Mouse (Mus musculus): ENCODE measurements around the gene Pou4f2. TPM values are rescaled to one million over a fixed set of nuclear protein-coding genes. Genes with fewer than 3 reads are reported as not detected.

The Pou4f2 gene
- polyA plus RNA-seq, 1 experiment: not detected

- TF ChIP-seq GATA1 (IDR thresholded peaks at IDR 0.05; ENCODE audit: low read length): no peak
- TF ChIP-seq TAL1 (IDR thresholded peaks at IDR 0.05; ENCODE audit: low read length): no peak
- Histone ChIP-seq H3K4me3 (replicated peaks) (no peak overlapping the region), H3K4me1 (ENCODE audit: control insufficient read depth) (no peaks in the 10 kb centered on the region), H3K27me3 (ENCODE audit: control insufficient read depth) (peaks cover 52% of the 10 kb centered on the region), H3K9me3 (ENCODE audit: control insufficient read depth, low read length) (no peaks in the 10 kb centered on the region), H3K36me3 (ENCODE audit: control insufficient read depth) (no peaks in the 10 kb centered on the region)
Measured at GRCm38 (mm10) chr8:78426875-78427768, 9.3 kb downstream of the Pou4f2 start.

GRCm38 (mm10) chr8:78426455-78426854, 10.0 kb downstream of the Pou4f2 start:
- no peaks in the 10 kb centered on the region for H3K9me3 ChIP-seq (ENCODE audit: control insufficient read depth, low read length)
- TF ChIP-seq GATA1 (IDR thresholded peaks at IDR 0.05; ENCODE audit: low read length) (no peak), TAL1 (IDR thresholded peaks at IDR 0.05; ENCODE audit: low read length) (no peak)
- peaks cover 50% of the 10 kb centered on the region for H3K27me3 ChIP-seq (ENCODE audit: control insufficient read depth)
- no peak overlapping the region for H3K4me3 ChIP-seq (replicated peaks)
- H3K4me1 ChIP-seq (ENCODE audit: control insufficient read depth): no peaks in the 10 kb centered on the region
- no peaks in the 10 kb centered on the region for H3K36me3 ChIP-seq (ENCODE audit: control insufficient read depth)

- no peak overlapping the region for H3K4me3 ChIP-seq (replicated peaks)
- no peaks in the 10 kb centered on the region for H3K36me3 ChIP-seq (ENCODE audit: control insufficient read depth)
- H3K9me3 ChIP-seq (ENCODE audit: control insufficient read depth, low read length): no peaks in the 10 kb centered on the region
- H3K27me3 ChIP-seq (ENCODE audit: control insufficient read depth): peaks cover 66% of the 10 kb centered on the region
- TF ChIP-seq GATA1 (IDR thresholded peaks at IDR 0.05; ENCODE audit: low read length) (no peak), TAL1 (IDR thresholded peaks at IDR 0.05; ENCODE audit: low read length) (no peak)
- no peaks in the 10 kb centered on the region for H3K4me1 ChIP-seq (ENCODE audit: control insufficient read depth)
Measured at GRCm38 (mm10) chr8:78423937-78424336, 12.5 kb downstream of the Pou4f2 start.

GRCm38 (mm10) chr8:78420101-78420503, 16.3 kb downstream of the Pou4f2 start:
- Histone ChIP-seq H3K36me3 (ENCODE audit: control insufficient read depth) (no peaks in the 10 kb centered on the region), H3K27me3 (ENCODE audit: control insufficient read depth) (peaks cover 39% of the 10 kb centered on the region), H3K4me3 (replicated peaks) (no peak overlapping the region)

GRCm38 (mm10) chr8:78419272-78419671, 17.2 kb downstream of the Pou4f2 start:
- Histone ChIP-seq H3K9me3 (ENCODE audit: control insufficient read depth, low read length) (no peaks in the 10 kb centered on the region), H3K4me3 (replicated peaks) (no peak overlapping the region), H3K4me1 (ENCODE audit: control insufficient read depth) (no peaks in the 10 kb centered on the region), H3K36me3 (ENCODE audit: control insufficient read depth) (no peaks in the 10 kb centered on the region), H3K27me3 (ENCODE audit: control insufficient read depth) (peaks cover 39% of the 10 kb centered on the region)
- TF ChIP-seq TAL1 (IDR thresholded peaks at IDR 0.05; ENCODE audit: low read length): no peak
- no peak for TF ChIP-seq GATA1 (IDR thresholded peaks at IDR 0.05; ENCODE audit: low read length)

More at GRCm38 (mm10) chr8:78420101-78420503, 16.3 kb downstream of the Pou4f2 start:
- TF ChIP-seq GATA1 (IDR thresholded peaks at IDR 0.05; ENCODE audit: low read length): no peak
- Histone ChIP-seq H3K9me3 (ENCODE audit: control insufficient read depth, low read length) (no peaks in the 10 kb centered on the region), H3K4me1 (ENCODE audit: control insufficient read depth) (no peaks in the 10 kb centered on the region)

GRCm38 (mm10) chr8:78390756-78391155, 45.7 kb downstream of the Pou4f2 start:
- Histone ChIP-seq H3K27me3 (ENCODE audit: control insufficient read depth) (no peaks in the 10 kb centered on the region), H3K4me3 (replicated peaks) (no peak overlapping the region), H3K36me3 (ENCODE audit: control insufficient read depth) (no peaks in the 10 kb centered on the region), H3K9me3 (ENCODE audit: control insufficient read depth, low read length) (no peaks in the 10 kb centered on the region), H3K4me1 (ENCODE audit: control insufficient read depth) (no peaks in the 10 kb centered on the region)
- TF ChIP-seq TAL1 (IDR thresholded peaks at IDR 0.05; ENCODE audit: low read length): no peak
- TF ChIP-seq GATA1 (IDR thresholded peaks at IDR 0.05; ENCODE audit: low read length): no peak

Other genes starting within 250 kb of the Pou4f2 start
- gene Ttc29, start 223.3 kb downstream of the Pou4f2 start, polyA plus RNA-seq (2012): not detected in 2 replicates
- 9.6 and 9.9 TPM in 2 replicates for gene Rbmxl1, start 72.3 kb upstream of the Pou4f2 start, polyA plus RNA-seq (2012)
- gene Slc10a7, start 72.7 kb upstream of the Pou4f2 start, polyA plus RNA-seq (2012): 0.26 and 0.32 TPM in 2 replicates

Data from erythroblast, embryonic 14.5 days (primary cell).